Mouse (Mus musculus) splenic B cell, adult 2 months (primary cell): ENCODE data around the gene Corin.

Experiments used
- DNase-seq: peaks from one replicate; pipeline ENCODE4 v3.0.0-alpha.2; 2011; ENCODE audit warnings: low read depth, low spot score
- H3K27me3 ChIP-seq: 2 replicates; pipeline ENCODE4 v1.6.1; 2012; ENCODE audit warnings: mild to moderate bottlenecking, low read length, moderate library complexity, mixed read lengths; ENCODE audit not compliant: control insufficient read depth, poor library complexity, insufficient read depth, severe bottlenecking
- H3K36me3 ChIP-seq: 2 replicates; pipeline ENCODE4 v1.6.1; 2012; ENCODE audit warnings: mild to moderate bottlenecking, low read length, moderate library complexity, mixed read lengths; ENCODE audit not compliant: control insufficient read depth, poor library complexity, insufficient read depth, severe bottlenecking

The Corin gene

GRCm38 (mm10) chr5:72503531-72504523 is at the start of gene Corin:
Gene Corin, minus strand, starts transcription at chr5:72504473.
- Histone ChIP-seq H3K36me3 (no peaks in the 10 kb centered on the region), H3K27me3 (no peaks in the 10 kb centered on the region)
- DNase-seq, result no peak

- Histone ChIP-seq H3K36me3 (no peaks in the 10 kb centered on the region), H3K27me3 (no peaks in the 10 kb centered on the region)
- no peak for DNase-seq
Measured at GRCm38 (mm10) chr5:72551209-72551608, 46.9 kb upstream of the Corin start.

GRCm38 (mm10) chr5:72528896-72529295 is 24.6 kb upstream of the Corin start:
- Histone ChIP-seq H3K27me3 (no peaks in the 10 kb centered on the region), H3K36me3 (0 out of 2 replicates have a peak, but pooled peaks cover 7% of the 10 kb centered on the region)
- DNase-seq, result no peak

GRCm38 (mm10) chr5:72513808-72514207 is 9.5 kb upstream of the Corin start:
- Histone ChIP-seq H3K27me3 (no peaks in the 10 kb centered on the region), H3K36me3 (0 out of 2 replicates have a peak, but pooled peaks cover 1% of the 10 kb centered on the region)
- no peak for DNase-seq

GRCm38 (mm10) chr5:72505740-72506139 is 1.5 kb upstream of the Corin start:
- H3K36me3 ChIP-seq, result no peaks in the 10 kb centered on the region
- peak; percentile 4 for DNase-seq

GRCm38 (mm10) chr5:72502778-72503177 is 1.5 kb downstream of the Corin start:
- Histone ChIP-seq H3K36me3 (no peaks in the 10 kb centered on the region), H3K27me3 (no peaks in the 10 kb centered on the region)
- DNase-seq, result no peak

More at GRCm38 (mm10) chr5:72505740-72506139, 1.5 kb upstream of the Corin start:
- H3K27me3 ChIP-seq, result no peaks in the 10 kb centered on the region

GRCm38 (mm10) chr5:72501763-72502162 is 2.5 kb downstream of the Corin start:
- Histone ChIP-seq H3K27me3 (no peaks in the 10 kb centered on the region), H3K36me3 (no peaks in the 10 kb centered on the region)
- DNase-seq, result no peak

GRCm38 (mm10) chr5:72498271-72498670 is 6.0 kb downstream of the Corin start:
- no peaks in the 10 kb centered on the region for H3K27me3 ChIP-seq
- no peaks in the 10 kb centered on the region for H3K36me3 ChIP-seq
- DNase-seq, result no peak

- DNase-seq, result no peak
- Histone ChIP-seq H3K36me3 (no peaks in the 10 kb centered on the region), H3K27me3 (no peaks in the 10 kb centered on the region)
Measured at GRCm38 (mm10) chr5:72496756-72497155, 7.5 kb downstream of the Corin start.

- Histone ChIP-seq H3K27me3 (no peaks in the 10 kb centered on the region), H3K36me3 (no peaks in the 10 kb centered on the region)
- no peak for DNase-seq
Measured at GRCm38 (mm10) chr5:72493906-72494305, 10.4 kb downstream of the Corin start.

- no peaks in the 10 kb centered on the region for H3K36me3 ChIP-seq
- no peaks in the 10 kb centered on the region for H3K27me3 ChIP-seq
- no peak for DNase-seq
Measured at GRCm38 (mm10) chr5:72491232-72491631, 13.0 kb downstream of the Corin start.

GRCm38 (mm10) chr5:72480456-72480855 is 23.8 kb downstream of the Corin start:
- no peak for DNase-seq
- Histone ChIP-seq H3K27me3 (no peaks in the 10 kb centered on the region), H3K36me3 (no peaks in the 10 kb centered on the region)

- no peaks in the 10 kb centered on the region; the same call in 1 of the 2 replicates for H3K36me3 ChIP-seq
- H3K27me3 ChIP-seq, result no peaks in the 10 kb centered on the region
- no peak for DNase-seq
Measured at GRCm38 (mm10) chr5:72472317-72473009, 31.8 kb downstream of the Corin start.

- H3K27me3 ChIP-seq, result no peaks in the 10 kb centered on the region
- DNase-seq, result no peak
- H3K36me3 ChIP-seq, result no peaks in the 10 kb centered on the region; the same call in 1 of the 2 replicates
Measured at GRCm38 (mm10) chr5:72471746-72472145, 32.5 kb downstream of the Corin start.

- H3K27me3 ChIP-seq, result no peaks in the 10 kb centered on the region
- no peaks in the 10 kb centered on the region; the same call in 1 of the 2 replicates for H3K36me3 ChIP-seq
- DNase-seq, result no peak
Measured at GRCm38 (mm10) chr5:72464932-72465331, 39.3 kb downstream of the Corin start.
